Comparison of ENCODE assay signal across 19 mouse cellular contexts in genomic region chr8:116630066-116630465, GRCm38 (mm10).
DNase-seq lines count a peak whose midpoint lies in the region; ATAC-seq lines count a peak whose summit lies in the region.
"Had no signal": no experiment of that assay in that cellular context is flagged by ENCODE, and none has a peak within 500 bp of the region (broad histone marks: within the 10 kb centered on the region; RNA-seq: fewer than 3 reads in every experiment).

No protein-coding gene starts in this region.

- ATAC-seq in heart, embryonic 12.5 days (ENCODE audit: insufficient number of reproducible peaks, low FRiP score): peak; percentile 48; the same call in 1 of the 2 replicates
- no peak for ATAC-seq in heart, embryonic 11.5 days (replicated peaks; ENCODE audit: insufficient number of reproducible peaks, low FRiP score, low TSS enrichment)
- 0 out of 2 replicates have a peak, but pooled peaks have one; percentile 14 for ATAC-seq in midbrain, embryonic 11.5 days (ENCODE audit: low FRiP score)
- ATAC-seq in midbrain, embryonic 13.5 days: no peak
- no peak for ATAC-seq in hindbrain, embryonic 13.5 days (ENCODE audit: low FRiP score)
- ATAC-seq: activated CD4-positive, CD25-positive, alpha-beta regulatory T cell, adult 4 months; forebrain, embryonic 14.5 days had no signal

- no peaks in the 10 kb centered on the region for H3K4me1 ChIP-seq in heart, embryonic 12.5 days (replicated peaks)
- H3K4me1 ChIP-seq in heart, embryonic 11.5 days (ENCODE audit: control insufficient read depth, insufficient read depth, low read length): no peaks in the 10 kb centered on the region
- H3K4me1 ChIP-seq in midbrain, embryonic 11.5 days (ENCODE audit: control insufficient read depth, insufficient read depth, low read length): no peaks in the 10 kb centered on the region
- no peaks in the 10 kb centered on the region for H3K4me1 ChIP-seq in midbrain, embryonic 13.5 days (replicated peaks)
- no peaks in the 10 kb centered on the region for H3K4me1 ChIP-seq in hindbrain, embryonic 13.5 days (replicated peaks)
- H3K4me1 ChIP-seq: hindbrain, embryonic 12.5 days; limb, embryonic 13.5 days; neural tube, embryonic 15.5 days had no signal

- no peaks in the 10 kb centered on the region for H3K27me3 ChIP-seq in heart, embryonic 12.5 days (replicated peaks)
- no peaks in the 10 kb centered on the region for H3K27me3 ChIP-seq in heart, embryonic 11.5 days (ENCODE audit: control insufficient read depth, insufficient read depth, low read length)
- H3K27me3 ChIP-seq in midbrain, embryonic 11.5 days (ENCODE audit: control insufficient read depth, insufficient read depth, low read length): no peaks in the 10 kb centered on the region
- H3K27me3 ChIP-seq in midbrain, embryonic 13.5 days: no peaks in the 10 kb centered on the region
- H3K27me3 ChIP-seq in hindbrain, embryonic 13.5 days: no peaks in the 10 kb centered on the region
- H3K27me3 ChIP-seq: hindbrain, embryonic 12.5 days; limb, embryonic 13.5 days; neural tube, embryonic 15.5 days had no signal

- no peak overlapping the region for H3K4me3 ChIP-seq in heart, embryonic 12.5 days
- H3K4me3 ChIP-seq in heart, embryonic 11.5 days (ENCODE audit: low read depth, low read length): no peak overlapping the region
- H3K4me3 ChIP-seq in midbrain, embryonic 11.5 days (ENCODE audit: low read depth, low read length): no peak overlapping the region
- no peak overlapping the region for H3K4me3 ChIP-seq in midbrain, embryonic 13.5 days (replicated peaks)
- no peak overlapping the region for H3K4me3 ChIP-seq in hindbrain, embryonic 13.5 days
- H3K4me3 ChIP-seq: hindbrain, embryonic 12.5 days; limb, embryonic 13.5 days; neural tube, embryonic 15.5 days had no signal

- no peak overlapping the region for H3K9ac ChIP-seq in heart, embryonic 12.5 days
- H3K9ac ChIP-seq in heart, embryonic 11.5 days (ENCODE audit: low read depth, low read length): no peak overlapping the region
- no peak overlapping the region for H3K9ac ChIP-seq in midbrain, embryonic 11.5 days (ENCODE audit: low read length)
- H3K9ac ChIP-seq in midbrain, embryonic 13.5 days (replicated peaks): no peak overlapping the region
- no peak overlapping the region for H3K9ac ChIP-seq in hindbrain, embryonic 13.5 days
- H3K9ac ChIP-seq: hindbrain, embryonic 12.5 days; limb, embryonic 13.5 days; neural tube, embryonic 15.5 days had no signal

- WGBS in heart, embryonic 12.5 days: 40% methylated on average over 11 of the region's 11 CpGs
- 43% methylated on average over 11 of the region's 11 CpGs for WGBS in heart, embryonic 11.5 days (ENCODE audit: insufficient replicate concordance)
- 38% methylated on average over 11 of the region's 11 CpGs for WGBS in midbrain, embryonic 11.5 days
- WGBS in midbrain, embryonic 13.5 days: 47% methylated on average over 11 of the region's 11 CpGs
- WGBS in hindbrain, embryonic 13.5 days: 41% methylated on average over 11 of the region's 11 CpGs

- no peak overlapping the region for H3K27ac ChIP-seq in heart, embryonic 12.5 days (ENCODE audit: poor library complexity, severe bottlenecking)
- H3K27ac ChIP-seq in heart, embryonic 11.5 days (ENCODE audit: low read depth, low read length): no peak overlapping the region
- no peak overlapping the region for H3K27ac ChIP-seq in midbrain, embryonic 11.5 days (ENCODE audit: low read depth, low read length)
- no peak overlapping the region for H3K27ac ChIP-seq in midbrain, embryonic 13.5 days
- H3K27ac ChIP-seq in hindbrain, embryonic 13.5 days: no peak overlapping the region
- H3K27ac ChIP-seq: hindbrain, embryonic 12.5 days; limb, embryonic 13.5 days; neural tube, embryonic 15.5 days had no signal

- peak; percentile 69 for DNase-seq in midbrain, embryonic 11.5 days (ENCODE audit: low spot score, missing footprints)
- DNase-seq in ZHBTc4 (ENCODE audit: low read depth, low spot score): peak; percentile 91
- DNase-seq in testis, postnatal 14 days (ENCODE audit: low spot score): peak; percentile 27
- no peak for DNase-seq in cerebellum, adult 8-10 months
- DNase-seq: cerebellum, adult 9-10 months; gastrocnemius, postnatal 10 days; kidney, adult 9 months; layer of hippocampus, postnatal 36 days; right cerebral cortex, adult 18-20 months; thymus, postnatal 25 days had no signal

- H3K36me3 ChIP-seq in heart, embryonic 12.5 days: no peaks in the 10 kb centered on the region
- no peaks in the 10 kb centered on the region for H3K36me3 ChIP-seq in heart, embryonic 11.5 days (ENCODE audit: control insufficient read depth, insufficient read depth, low read length)
- no peaks in the 10 kb centered on the region for H3K36me3 ChIP-seq in midbrain, embryonic 11.5 days (ENCODE audit: control insufficient read depth, insufficient read depth, low read length)
- H3K36me3 ChIP-seq in midbrain, embryonic 13.5 days: no peaks in the 10 kb centered on the region
- H3K36me3 ChIP-seq in hindbrain, embryonic 13.5 days: no peaks in the 10 kb centered on the region
- H3K36me3 ChIP-seq: hindbrain, embryonic 12.5 days; limb, embryonic 13.5 days; neural tube, embryonic 15.5 days had no signal

- H3K9me3 ChIP-seq in heart, embryonic 12.5 days (replicated peaks): no peaks in the 10 kb centered on the region
- no peaks in the 10 kb centered on the region for H3K9me3 ChIP-seq in heart, embryonic 11.5 days (replicated peaks; ENCODE audit: control insufficient read depth, low read length)
- no peaks in the 10 kb centered on the region for H3K9me3 ChIP-seq in midbrain, embryonic 11.5 days (ENCODE audit: control insufficient read depth, low read length)
- no peaks in the 10 kb centered on the region for H3K9me3 ChIP-seq in midbrain, embryonic 13.5 days
- H3K9me3 ChIP-seq in hindbrain, embryonic 13.5 days: no peaks in the 10 kb centered on the region
- H3K9me3 ChIP-seq: hindbrain, embryonic 12.5 days; limb, embryonic 13.5 days; neural tube, embryonic 15.5 days had no signal

- no peak overlapping the region for H3K4me2 ChIP-seq in heart, embryonic 12.5 days
- no peak overlapping the region for H3K4me2 ChIP-seq in heart, embryonic 11.5 days
- no peak overlapping the region for H3K4me2 ChIP-seq in midbrain, embryonic 11.5 days
- no peak overlapping the region for H3K4me2 ChIP-seq in midbrain, embryonic 13.5 days (replicated peaks)
- no peak overlapping the region for H3K4me2 ChIP-seq in hindbrain, embryonic 13.5 days
- H3K4me2 ChIP-seq: hindbrain, embryonic 12.5 days; limb, embryonic 13.5 days; neural tube, embryonic 15.5 days had no signal

Comparison
In these comparisons a context has a peak if more than half of its experiments do, and no peak if none do; other contexts are left out.
1. ATAC-seq: peak in heart, embryonic 12.5 days (single experiment) and midbrain, embryonic 11.5 days (single experiment); none in heart, embryonic 11.5 days (single experiment), midbrain, embryonic 13.5 days (single experiment) and hindbrain, embryonic 13.5 days (single experiment).